Mouse (Mus musculus): Measurements from ENCODE around the gene Gm17949.
"Not testable (repeated sequence)": the region's sequence is repeated elsewhere in the genome, so short reads cannot be mapped to it uniquely, and the experiment has no call there.

The Gm17949 gene

DNA sequence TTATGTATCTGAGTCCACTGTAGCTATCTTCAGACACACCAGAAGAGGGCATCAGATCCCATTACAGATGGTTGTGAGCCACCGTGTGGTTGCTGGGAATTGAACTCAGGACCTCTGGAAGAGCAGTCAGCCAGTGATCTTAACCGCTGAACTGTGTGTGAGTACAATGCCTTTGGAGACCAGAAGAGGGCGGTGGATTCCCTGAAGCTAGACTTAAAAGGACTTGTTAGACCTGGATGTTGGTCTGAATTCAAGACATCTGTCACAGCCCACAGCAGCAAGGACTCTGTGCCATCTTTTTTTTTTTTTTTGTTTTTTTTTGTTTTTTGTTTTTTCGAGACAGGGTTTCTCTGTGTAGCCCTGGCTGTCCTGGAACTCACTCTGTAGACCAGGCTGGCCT lies 40.4 kb downstream of the Gm17949 start:
- DNase-seq = not testable (repeated sequence)

DNA sequence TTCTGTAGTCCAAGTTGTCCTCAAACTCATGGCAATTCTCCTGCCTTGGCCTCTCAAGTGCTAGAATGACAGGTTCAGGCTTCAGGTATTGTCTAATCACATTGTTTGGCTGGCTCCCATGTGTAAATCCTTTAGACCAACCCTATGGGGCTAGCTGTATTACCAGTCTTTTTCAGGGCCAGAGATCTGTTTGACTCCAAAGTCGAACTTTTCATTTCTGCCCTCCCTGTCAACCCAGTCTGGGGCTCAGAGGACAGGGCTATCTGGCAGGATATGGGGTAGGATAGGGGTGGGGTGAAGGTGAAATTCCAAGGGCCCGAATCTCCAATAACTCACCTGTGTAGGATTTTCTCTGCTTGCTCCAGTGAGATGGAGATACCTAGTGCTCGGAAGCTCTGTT lies 45.0 kb downstream of the Gm17949 start:
- no peak for DNase-seq

GRCm38 (mm10) chr17:57058891-57059485 lies 47.7 kb downstream of the Gm17949 start, which contains the start of gene Crb3:
TSS of gene Crb3 (plus strand) at chr17:57059105.
- DNase-seq = no peak

GRCm38 (mm10) chr17:57059486-57059977 lies 48.3 kb downstream of the Gm17949 start, which contains the start of gene Slc25a23:
TSS of gene Slc25a23 (minus strand) at chr17:57059863.
- peak; percentile 81 for DNase-seq

DNA sequence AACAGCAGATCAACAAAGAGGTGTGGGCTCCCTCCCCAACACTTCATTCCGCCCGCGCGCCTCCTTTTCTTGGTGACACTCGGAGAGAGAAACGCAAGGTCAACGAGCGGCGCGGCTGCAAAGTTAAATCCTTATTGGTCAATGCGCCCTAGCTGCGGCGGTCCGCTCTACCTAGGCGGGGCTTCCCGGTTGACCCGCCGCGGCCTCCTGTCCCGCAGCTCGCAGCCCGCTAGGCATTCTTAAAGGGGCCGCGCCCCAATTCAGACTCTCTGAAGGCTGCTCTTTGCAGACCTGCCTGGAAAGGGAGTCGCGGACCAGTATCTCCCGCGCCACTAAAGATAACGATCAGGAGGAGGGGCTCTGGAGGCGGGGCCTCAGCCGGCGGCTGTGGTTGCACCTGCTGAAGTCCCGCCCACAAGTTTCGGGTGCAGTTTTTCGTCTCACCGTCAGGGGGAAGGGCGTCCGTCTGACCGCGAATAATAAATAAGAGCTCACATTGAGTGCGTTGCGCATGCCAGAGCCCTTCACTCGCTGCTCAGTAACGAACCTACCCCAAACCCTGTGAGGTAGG lies 49.0 kb downstream of the Gm17949 start:
- DNase-seq = peak; percentile 97

GRCm38 (mm10) chr17:57061069-57061468 lies 49.8 kb downstream of the Gm17949 start:
- no peak for DNase-seq

- no peak for DNase-seq
Measured at GRCm38 (mm10) chr17:57062011-57062521, 50.8 kb downstream of the Gm17949 start.

DNA sequence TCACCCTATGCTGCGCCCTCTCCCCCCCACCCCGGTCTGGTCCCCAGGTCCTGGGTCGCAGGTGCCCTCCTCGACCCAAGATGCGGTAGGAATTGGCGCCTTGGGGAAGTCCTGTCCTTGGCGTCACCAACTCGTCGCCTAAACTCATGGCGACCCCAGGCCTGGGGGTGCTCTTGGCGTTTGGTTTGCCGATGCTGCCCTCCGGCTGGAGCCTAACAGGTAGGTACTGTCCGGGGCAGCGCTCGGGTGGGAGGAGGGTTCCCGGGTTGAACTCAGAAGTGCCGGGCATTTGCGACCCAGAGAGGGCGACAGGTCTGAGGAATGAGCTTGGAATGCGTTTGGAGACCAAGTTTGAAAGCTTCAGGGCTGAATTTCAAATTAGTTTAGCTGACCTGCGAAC lies 51.3 kb downstream of the Gm17949 start:
- no peak for DNase-seq

- DNase-seq = no peak
Measured at GRCm38 (mm10) chr17:57063031-57063430, 51.8 kb downstream of the Gm17949 start.

DNA sequence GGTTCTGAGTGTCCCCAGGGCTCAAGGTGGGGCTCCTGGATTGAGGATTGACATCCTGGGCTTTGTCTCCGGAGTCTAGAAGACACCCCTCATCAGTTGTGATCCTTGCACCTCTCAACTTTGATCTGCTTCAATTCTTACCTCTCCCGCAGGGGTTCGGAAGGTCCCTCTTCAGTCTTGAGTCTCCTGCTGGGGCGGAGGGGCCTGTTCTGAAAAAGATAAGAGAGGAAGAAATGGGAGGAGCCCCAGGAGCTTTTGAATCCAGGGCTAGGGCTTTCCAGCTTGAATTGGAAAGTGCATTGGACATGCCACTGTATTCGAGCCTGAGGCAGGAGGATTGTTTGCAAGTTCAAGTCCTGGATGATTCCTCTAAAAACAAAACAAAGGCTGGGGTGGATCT lies 55.6 kb downstream of the Gm17949 start:
- no peak for DNase-seq

DNA sequence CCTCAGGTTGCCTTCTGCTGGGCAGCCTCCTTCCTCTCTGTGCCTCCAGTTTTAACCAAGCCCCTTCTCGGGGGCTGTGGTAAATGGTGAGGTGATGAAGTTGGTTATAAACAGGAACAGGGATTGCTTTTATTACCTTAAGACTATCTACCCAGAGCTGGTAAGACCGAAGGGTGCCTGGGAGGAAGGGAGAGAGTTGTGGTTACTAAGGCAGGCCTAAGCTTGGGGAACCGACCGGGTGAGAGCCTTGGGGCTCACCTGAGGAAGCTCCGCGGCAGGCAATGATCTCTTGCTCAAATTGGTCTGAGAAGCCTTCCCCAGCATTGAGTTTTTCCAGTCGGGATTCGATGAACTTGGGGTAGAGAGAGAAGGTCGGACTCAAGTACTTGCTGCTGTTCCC lies 59.0 kb downstream of the Gm17949 start:
- no peak for DNase-seq

DNA sequence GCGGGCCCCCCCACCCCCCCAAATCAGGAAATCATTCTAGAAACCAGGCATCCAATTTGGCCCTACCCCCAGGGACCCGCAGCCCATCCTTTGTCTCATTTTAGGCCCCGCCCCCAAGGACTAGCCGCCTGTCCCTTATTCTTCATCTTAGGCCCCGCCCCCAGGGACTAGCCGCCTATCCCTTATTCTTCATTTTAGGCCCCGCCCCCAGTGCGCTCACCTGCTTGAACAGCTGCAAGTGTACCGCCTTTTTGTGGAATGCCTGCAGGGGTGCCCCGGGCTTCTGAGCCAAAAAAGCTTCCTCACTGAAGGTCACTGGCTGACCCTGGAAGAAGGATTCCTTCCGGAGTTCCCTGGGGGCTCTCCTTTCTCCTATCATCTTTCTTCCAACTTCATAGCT lies 59.4 kb downstream of the Gm17949 start:
- no peak for DNase-seq

Data from layer of hippocampus, adult 9-11 months (tissue).